Mouse (Mus musculus): ENCODE results near the gene Lamc2.

GRCm38 (mm10) chr1:153224331-153224730 lies 38.1 kb upstream of the Lamc2 start:
- TF ChIP-seq POLR2A (IDR thresholded peaks at IDR 0.05; ENCODE audit: borderline replicate concordance, low read depth, low read length) (no peak), CTCF (IDR thresholded peaks at IDR 0.05; ENCODE audit: low read depth, low read length) (no peak)
